Mouse (Mus musculus) skeletal muscle tissue, postnatal 0 days (tissue): Measurements from ENCODE around the gene Fcgr4. TPM values are rescaled to one million over a fixed set of nuclear protein-coding genes. Genes with fewer than 3 reads are reported as not detected.

Source experiments
- microRNA-seq, 2 experiments: library from miRNA; unstranded; fragments of <30 nt; microRNA quantifications; one replicate each; pipeline ENCODE4; 2016
- polyA plus RNA-seq: library from polyadenylated mRNA; unstranded; fragments of >200 nt; fragmentation: Nextera tagmentation; extraction: Ambion mirVana; gene quantifications from 2 replicates; pipeline ENCODE4 v1.2.1, GENCODE M21; 2015

The Fcgr4 gene
- 1.1 and 2.6 TPM in 2 replicates for polyA plus RNA-seq

DNA sequence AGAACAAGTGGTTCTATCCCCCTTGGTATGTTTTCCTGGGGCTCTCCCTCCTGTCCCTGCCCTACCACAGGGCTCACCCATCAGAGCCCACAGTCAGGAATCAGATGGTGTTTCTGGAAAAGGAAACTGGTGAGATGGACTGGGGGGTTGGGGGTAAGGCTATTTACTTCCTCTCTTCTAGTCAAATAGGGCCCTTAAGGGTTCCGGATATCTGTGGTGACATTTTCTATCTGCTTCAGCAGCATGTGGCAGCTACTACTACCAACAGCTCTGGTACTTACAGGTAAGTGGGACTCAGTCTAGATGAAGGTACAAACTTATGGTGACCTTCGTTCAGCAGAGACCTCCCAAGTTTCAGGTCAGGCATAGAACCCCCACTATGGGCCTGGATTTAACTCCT is at the start of gene Fcgr4:
Gene Fcgr4, plus strand, starts transcription at position 184 of the 400 bp plus-strand sequence.

DNA sequence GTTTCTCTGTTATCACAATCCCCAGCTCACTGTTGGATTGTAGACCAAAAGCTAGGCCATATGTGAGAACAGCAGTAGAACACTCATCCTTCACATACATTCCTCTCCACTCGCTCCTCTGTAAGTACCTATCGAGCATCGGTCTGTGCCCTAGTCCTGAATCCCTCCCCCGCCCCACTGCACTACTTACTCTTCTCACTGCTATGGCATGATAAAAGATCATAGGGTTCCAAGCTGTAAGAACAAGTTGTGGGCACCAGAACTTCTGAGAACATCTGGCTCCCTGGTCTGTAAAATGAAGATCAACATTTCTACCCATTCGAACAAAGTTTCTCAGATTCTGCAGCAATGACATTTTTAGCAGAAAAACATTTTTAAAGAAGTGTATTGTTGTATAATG is 42.3 kb upstream of the Fcgr4 start, which contains the start of gene Fcgr2b:
Gene Fcgr2b, minus strand, starts transcription at position 101 of the 400 bp plus-strand sequence.

DNA sequence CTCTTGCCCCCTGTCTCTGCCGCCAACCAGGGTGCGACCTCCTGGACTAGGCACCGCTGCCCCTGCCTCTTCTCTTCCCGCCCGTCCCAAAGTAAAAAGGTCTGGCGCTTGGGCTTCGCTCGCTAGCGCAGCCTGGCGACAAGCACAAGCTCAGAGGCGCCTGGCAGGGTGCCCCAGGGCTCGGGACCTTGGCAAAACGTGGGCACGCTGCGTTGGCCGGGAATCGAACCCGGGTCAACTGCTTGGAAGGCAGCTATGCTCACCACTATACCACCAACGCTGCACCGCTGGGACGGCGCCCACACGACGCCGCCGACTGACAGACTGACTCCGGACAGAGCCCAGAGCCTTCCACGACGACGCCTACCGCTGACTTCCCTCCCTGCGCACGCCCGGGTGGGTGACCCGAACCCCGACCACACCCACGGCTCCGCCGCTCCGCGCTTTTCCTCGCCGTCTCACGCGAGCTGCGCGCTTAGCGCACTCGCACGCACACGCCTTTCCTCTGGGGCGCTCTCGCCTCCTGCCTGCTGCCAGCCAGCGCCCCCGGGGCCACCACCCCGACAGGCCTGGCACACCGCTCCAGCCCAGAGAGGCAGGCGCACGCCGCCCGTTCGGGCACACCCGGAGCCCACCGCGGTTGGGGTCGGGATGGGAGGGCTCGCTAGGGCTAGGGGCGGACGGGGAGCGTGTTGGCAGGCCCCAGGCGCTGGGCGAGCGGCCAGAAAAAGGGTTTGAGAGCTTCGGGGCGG is 45.9 kb downstream of the Fcgr4 start, which contains the start of gene Fcgr3:
Gene Fcgr3, minus strand, starts transcription at position 445 of the 752 bp plus-strand sequence.

Small RNA genes within 50 kb of the gene (microRNA-seq; reads per million reads assigned to microRNA genes)
- 0 reads per million in 2 experiments for gene Gm27552
- gene Mir6546, result 1.0 to 1.1 reads per million in 2 experiments

Other genes with a start within 250 kb of the Fcgr4 start
- gene Atf6, start 151.1 kb upstream of the Fcgr4 start, polyA plus RNA-seq, result 5.6 and 5.7 TPM in 2 replicates
- gene Gm26620, start 133.9 kb upstream of the Fcgr4 start, polyA plus RNA-seq, result 0.96 and 1.2 TPM in 2 replicates
- 13.8 and 15.0 TPM in 2 replicates for gene Dusp12, start 133.4 kb upstream of the Fcgr4 start, polyA plus RNA-seq
- 0.10 TPM in 1 of 2 replicates, not detected in the other for gene Fcrlb, start 106.0 kb upstream of the Fcgr4 start, polyA plus RNA-seq
- 0.24 TPM in 1 of 2 replicates, not detected in the other for gene Fcrla, start 91.3 kb upstream of the Fcgr4 start, polyA plus RNA-seq
- gene Fcgr2b, start 42.4 kb upstream of the Fcgr4 start, polyA plus RNA-seq, result 8.7 and 13.1 TPM in 2 replicates
- gene Fcgr3, start 46.0 kb downstream of the Fcgr4 start, polyA plus RNA-seq, result 26.2 and 43.7 TPM in 2 replicates
- 1.7 and 1.8 TPM in 2 replicates for gene Cfap126, start 95.0 kb downstream of the Fcgr4 start, polyA plus RNA-seq
- 450 and 454 TPM in 2 replicates for gene Sdhc, start 131.7 kb downstream of the Fcgr4 start, polyA plus RNA-seq
- gene Mpz, start 131.8 kb downstream of the Fcgr4 start, polyA plus RNA-seq, result 35.1 and 37.5 TPM in 2 replicates
- gene Pcp4l1, start 177.3 kb downstream of the Fcgr4 start, polyA plus RNA-seq, result 4.4 and 6.3 TPM in 2 replicates
- 0.22 and 0.23 TPM in 2 replicates for gene Nr1i3, start 195.1 kb downstream of the Fcgr4 start, polyA plus RNA-seq
- 25.0 and 27.9 TPM in 2 replicates for gene Tomm40l, start 203.6 kb downstream of the Fcgr4 start, polyA plus RNA-seq
- 8.5 and 10.4 TPM in 2 replicates for gene Apoa2, start 206.1 kb downstream of the Fcgr4 start, polyA plus RNA-seq
- gene Fcer1g, start 215.4 kb downstream of the Fcgr4 start, polyA plus RNA-seq, result 73.3 and 108 TPM in 2 replicates
- 6.3 and 7.5 TPM in 2 replicates for gene Adamts4, start 231.5 kb downstream of the Fcgr4 start, polyA plus RNA-seq
- gene Ndufs2, start 232.5 kb downstream of the Fcgr4 start, polyA plus RNA-seq, result 474 and 493 TPM in 2 replicates